Mouse (Mus musculus): Measurements from ENCODE around the gene Morc4.

Gene Morc4

GRCm38 (mm10) chrX:139807391-139807790 lies 64.1 kb downstream of the Morc4 start:
- DNase-seq (ENCODE audit: extremely low spot score, low spot score) = no peak

GRCm38 (mm10) chrX:139805918-139806317 lies 65.6 kb downstream of the Morc4 start:
- DNase-seq (ENCODE audit: extremely low spot score, low spot score) = no peak

DNA sequence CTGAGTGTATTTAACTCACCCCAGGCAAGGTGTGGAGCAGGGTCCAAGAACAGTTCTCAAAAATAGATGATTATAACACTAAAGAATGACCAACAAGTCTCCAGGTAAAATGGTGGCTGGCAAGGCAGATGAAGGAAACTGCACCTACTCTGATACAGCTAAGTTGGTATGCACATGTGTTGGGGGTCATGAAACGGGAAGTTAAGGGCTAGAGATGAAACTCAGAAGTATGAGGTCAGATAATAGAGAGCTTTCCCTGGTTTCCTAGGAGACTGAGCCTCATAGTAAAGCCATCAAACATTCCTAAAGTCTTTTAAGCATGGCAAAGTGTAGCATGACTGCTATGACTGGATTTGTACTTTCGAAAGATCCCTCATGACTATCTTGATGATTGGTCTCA lies 68.4 kb downstream of the Morc4 start:
- DNase-seq (ENCODE audit: extremely low spot score, low spot score) = no peak

DNA sequence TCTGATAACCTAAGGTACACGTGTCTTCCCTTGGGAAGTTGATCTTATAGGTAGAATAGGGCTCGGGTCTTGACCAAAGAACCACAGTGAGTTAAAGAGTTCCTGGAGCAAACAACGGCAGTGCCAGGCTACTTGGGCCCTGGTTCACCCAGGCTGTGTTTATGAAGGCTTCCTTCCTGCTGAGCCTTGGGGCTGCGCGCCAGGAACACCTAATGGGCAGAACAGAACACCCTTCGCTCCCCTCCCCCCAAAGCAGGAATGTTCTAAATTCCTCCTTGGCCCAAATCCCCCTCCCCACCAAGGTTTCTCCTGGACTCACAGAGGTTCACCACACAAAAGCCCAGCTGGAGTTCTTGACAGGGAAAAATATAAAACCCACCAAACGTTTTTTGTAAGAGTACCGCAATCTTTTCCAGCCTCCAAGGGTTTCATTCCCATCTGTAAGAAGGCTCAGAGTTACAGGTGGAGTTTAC lies 71.0 kb downstream of the Morc4 start, which contains the start of gene Cldn2:
TSS of gene Cldn2 (plus strand) at position 423 of the 473 bp plus-strand sequence.
- peak; percentile 6 for DNase-seq (ENCODE audit: extremely low spot score, low spot score)

GRCm38 (mm10) chrX:139799953-139800352 lies 71.5 kb downstream of the Morc4 start:
- DNase-seq (ENCODE audit: extremely low spot score, low spot score) = no peak

GRCm38 (mm10) chrX:139797875-139798274 lies 73.6 kb downstream of the Morc4 start:
- DNase-seq (ENCODE audit: extremely low spot score, low spot score) = peak; percentile 1

GRCm38 (mm10) chrX:139796037-139796436 lies 75.4 kb downstream of the Morc4 start:
- DNase-seq (ENCODE audit: extremely low spot score, low spot score) = no peak

- DNase-seq (ENCODE audit: extremely low spot score, low spot score) = no peak
Observed at GRCm38 (mm10) chrX:139794072-139794845, 77.2 kb downstream of the Morc4 start.

GRCm38 (mm10) chrX:139785764-139786163 lies 85.7 kb downstream of the Morc4 start:
- no peak for DNase-seq (ENCODE audit: extremely low spot score, low spot score)

GRCm38 (mm10) chrX:139783045-139783422 lies 88.4 kb downstream of the Morc4 start:
- no peak for DNase-seq (ENCODE audit: extremely low spot score, low spot score)

- no peak for DNase-seq (ENCODE audit: extremely low spot score, low spot score)
Observed at GRCm38 (mm10) chrX:139782278-139783044, 89.0 kb downstream of the Morc4 start, which contains the start of gene Ripply1. Ripply1 (minus strand) TSS chrX:139782353.

GRCm38 (mm10) chrX:139781563-139781962 lies 89.9 kb downstream of the Morc4 start:
- DNase-seq (ENCODE audit: extremely low spot score, low spot score) = no peak

DNA sequence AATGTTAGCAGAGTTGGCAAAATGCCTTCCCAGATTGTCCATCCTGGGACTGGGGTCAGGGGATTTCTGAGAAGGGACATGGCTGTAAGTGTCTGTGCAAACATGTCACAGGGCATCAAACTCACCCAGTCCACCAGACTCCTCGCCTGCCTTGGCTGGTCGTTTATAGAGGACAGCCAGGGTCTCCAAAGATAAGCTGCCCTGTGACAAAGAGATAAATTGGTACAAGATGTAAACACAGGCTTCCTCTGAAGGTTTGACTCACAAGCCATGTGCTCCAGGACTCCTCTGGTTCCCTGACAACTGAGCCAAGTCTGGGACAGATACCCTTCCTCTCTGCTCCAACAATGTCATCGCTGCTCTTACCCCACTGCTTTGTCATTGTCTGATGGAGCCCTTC lies 90.5 kb downstream of the Morc4 start:
- no peak for DNase-seq (ENCODE audit: extremely low spot score, low spot score)

- DNase-seq (ENCODE audit: extremely low spot score, low spot score) = no peak
Observed at GRCm38 (mm10) chrX:139779401-139779800, 92.1 kb downstream of the Morc4 start.

DNA sequence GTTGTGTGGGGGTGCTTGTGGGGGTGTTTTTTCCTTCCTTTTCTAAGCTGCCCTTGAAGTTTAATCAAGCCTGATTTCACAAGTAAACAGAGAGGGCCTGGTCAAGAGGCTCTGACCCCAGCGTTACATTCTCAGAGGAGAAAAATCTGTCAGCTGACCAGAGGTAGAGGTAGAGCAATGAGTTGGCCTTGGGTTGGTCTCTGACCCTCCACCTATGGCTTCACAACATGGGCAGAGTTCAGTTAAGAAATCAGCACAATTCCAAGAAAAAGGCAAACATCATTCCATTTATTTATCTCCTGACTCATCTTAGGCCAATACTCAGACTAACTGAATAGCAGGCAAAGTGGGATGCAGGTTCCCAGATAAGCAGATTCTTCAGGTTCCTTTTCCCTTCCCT lies 92.6 kb downstream of the Morc4 start:
- DNase-seq (ENCODE audit: extremely low spot score, low spot score) = no peak

- DNase-seq (ENCODE audit: extremely low spot score, low spot score) = no peak
Observed at GRCm38 (mm10) chrX:139777357-139777756, 94.1 kb downstream of the Morc4 start.

DNA sequence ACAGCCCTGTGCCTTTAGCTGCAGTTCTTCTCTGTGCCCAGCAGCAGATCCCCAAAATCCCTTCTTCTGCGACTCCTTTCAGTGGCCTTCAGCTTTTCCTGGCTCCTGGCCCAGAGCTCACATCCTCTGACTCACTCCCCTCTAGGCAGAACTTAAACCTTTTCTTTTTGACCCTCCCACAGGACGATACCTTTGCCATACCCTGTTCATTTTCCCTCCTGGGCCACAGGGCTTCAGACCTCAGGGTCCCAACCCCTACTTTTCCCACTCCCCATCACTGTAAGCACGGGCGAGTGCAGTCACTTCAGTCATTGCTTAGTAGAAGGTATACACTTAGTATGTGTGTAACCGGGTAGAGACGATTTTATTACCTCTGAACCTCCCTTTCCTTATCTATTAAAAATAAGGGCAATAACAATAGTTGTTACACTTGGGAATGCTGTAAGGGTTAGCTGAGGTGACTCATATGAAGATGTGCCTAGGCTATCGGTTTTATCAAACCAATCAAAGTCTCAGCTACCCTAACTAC lies 96.3 kb downstream of the Morc4 start:
- DNase-seq (ENCODE audit: extremely low spot score, low spot score) = no peak

- peak; percentile 53 for DNase-seq (ENCODE audit: extremely low spot score, low spot score)
Observed at GRCm38 (mm10) chrX:139774309-139775083, 97.0 kb downstream of the Morc4 start.
